Mouse (Mus musculus) myocyte (in vitro differentiated cells): ENCODE results near the gene Card11.

ENCODE experiments used
- E2F4 ChIP-seq: IDR thresholded peaks from one replicate; pipeline ENCODE4 v1.6.1; 2011; ENCODE audit warnings: mild to moderate bottlenecking, control low read depth, moderate library complexity; ENCODE audit not compliant: insufficient read depth
- MYOD1 ChIP-seq, 3 experiments: IDR thresholded peaks; one replicate each; pipeline ENCODE4 v1.6.1; 2011; ENCODE audit warnings: control low read depth in 2 of 3, low read depth in 2 of 3, mild to moderate bottlenecking in 2 of 3, moderate library complexity in 1 of 3; ENCODE audit not compliant: insufficient read length in 2 of 3, control insufficient read depth in 1 of 3
- POLR2A ChIP-seq: IDR thresholded peaks from one replicate; pipeline ENCODE4 v1.6.1; 2011; ENCODE audit warnings: low read depth, mild to moderate bottlenecking, control low read depth, moderate library complexity; ENCODE audit not compliant: insufficient read length

DNA sequence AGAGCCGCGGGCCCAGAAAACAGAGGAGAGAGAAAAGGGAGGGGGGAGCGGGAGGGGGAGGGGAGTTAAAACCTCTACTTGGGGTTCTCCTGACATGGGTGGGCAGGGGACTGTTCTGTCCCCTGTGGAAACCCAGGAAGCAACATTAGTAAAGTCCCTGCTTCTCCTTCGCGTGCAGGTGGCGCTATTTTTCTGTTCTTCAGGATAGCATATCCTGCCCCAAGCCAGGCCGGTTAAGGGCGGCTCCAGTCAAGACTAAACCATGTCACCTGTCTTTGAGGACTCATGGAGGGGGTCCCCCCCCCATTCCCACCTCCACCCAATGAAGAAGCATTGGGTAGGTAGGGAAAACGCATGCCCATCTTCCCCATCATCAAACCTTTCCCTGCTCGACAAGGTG lies 109.3 kb downstream of the Card11 start:
- no peak for TF ChIP-seq MYOD1 (IDR thresholded peaks at IDR 0.05; ENCODE audit: control insufficient read depth in 1 of 3, insufficient read length in 2 of 3, low read depth in 2 of 3)
- no peak for TF ChIP-seq POLR2A
- TF ChIP-seq E2F4: no peak
